Mouse (Mus musculus) midbrain, embryonic 16.5 days (tissue): ENCODE results near the gene Angptl3. TPM values are rescaled to one million over a fixed set of nuclear protein-coding genes. Genes with fewer than 3 reads are reported as not detected.

Experiments used
- ATAC-seq: fragments of 200-750 bp; cut with Nextera tagmentation; 2 replicates; pipeline ENCODE4 v1.8.0; 2017; ENCODE audit warnings: moderate TSS enrichment
- H3K27ac ChIP-seq: fragments of 300-500 bp; sonication (generic); 2 replicates; pipeline ENCODE4 v1.5.1; 2014; ENCODE audit warnings: mild to moderate bottlenecking, low read length, mixed read lengths
- H3K27me3 ChIP-seq: fragments of 300-500 bp; sonication (generic); 2 replicates; pipeline ENCODE4 v1.6.1; 2014; ENCODE audit warnings: low read depth, low read length, mixed read lengths; ENCODE audit not compliant: control insufficient read depth, insufficient read depth
- H3K36me3 ChIP-seq: fragments of 300-500 bp; sonication (generic); 2 replicates; pipeline ENCODE4 v1.6.1; 2014; ENCODE audit warnings: mild to moderate bottlenecking, low read length, moderate library complexity, mixed read lengths; ENCODE audit not compliant: control insufficient read depth, insufficient read depth
- H3K4me1 ChIP-seq: fragments of 300-500 bp; sonication (generic); 2 replicates; pipeline ENCODE4 v1.6.1; 2014; ENCODE audit warnings: mild to moderate bottlenecking, low read length, mixed read lengths; ENCODE audit not compliant: control insufficient read depth, insufficient read depth
- H3K4me2 ChIP-seq: fragments of 300-500 bp; sonication (generic); 2 replicates; pipeline ENCODE4 v1.6.1; 2014; ENCODE audit warnings: mild to moderate bottlenecking, low read length, mixed read lengths
- H3K4me3 ChIP-seq: fragments of 300-500 bp; sonication (generic); 2 replicates; pipeline ENCODE4 v1.5.1; 2014; ENCODE audit warnings: low read depth, mild to moderate bottlenecking, low read length, moderate library complexity, mixed read lengths
- H3K9ac ChIP-seq: fragments of 300-500 bp; sonication (generic); 2 replicates; pipeline ENCODE4 v1.6.1; 2014; ENCODE audit warnings: low read depth, low read length, mixed read lengths
- H3K9me3 ChIP-seq: fragments of 300-500 bp; sonication (generic); replicated peaks from 2 replicates; pipeline ENCODE4 v1.6.1; 2014; ENCODE audit warnings: mild to moderate bottlenecking, low read length, mixed read lengths; ENCODE audit not compliant: control insufficient read depth, poor library complexity, severe bottlenecking
- WGBS: fragments of 180-500 bp; shearing (Covaris S2); extraction: QIAGEN DNeasy Blood & Tissue Kit; methylation state at CpG from one replicate; pipeline ENCODE4 v1.1.7; 2014; 5-methylcytosine and 5-hydroxymethylcytosine counted together
- polyA plus RNA-seq: library from polyadenylated mRNA; unstranded; fragments of >200 nt; fragmentation: Nextera tagmentation; extraction: Ambion mirVana; gene quantifications from 2 replicates; pipeline ENCODE4 v1.2.1, GENCODE M21; 2015

The Angptl3 gene
- polyA plus RNA-seq, 1 experiment from 2014 or later, result 1.2 TPM

DNA sequence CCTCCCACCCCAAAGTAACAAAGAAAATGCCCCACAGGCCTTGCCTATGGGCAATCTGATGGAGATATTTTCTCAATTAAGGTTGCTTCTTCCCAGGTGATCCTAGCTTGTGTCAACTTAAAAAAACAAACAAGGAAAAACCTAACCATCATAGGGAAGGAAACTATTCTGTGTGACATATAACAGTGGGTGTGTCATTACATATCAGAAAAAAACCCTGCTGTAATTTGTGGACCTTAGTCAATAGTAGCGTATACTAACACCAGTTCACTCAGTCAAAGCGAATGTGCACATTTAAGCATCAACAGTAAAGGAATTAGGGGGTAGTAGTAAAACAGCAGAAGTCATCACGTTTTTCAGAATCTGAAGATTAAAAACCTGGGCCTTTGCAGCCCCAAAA, 61.0 kb downstream of the Angptl3 start:
- Histone ChIP-seq H3K27me3 (no peaks in the 10 kb centered on the region), H3K36me3 (0 out of 2 replicates have a peak, but pooled peaks cover 2% of the 10 kb centered on the region), H3K4me2 (no peak overlapping the region), H3K4me1 (0 out of 2 replicates have a peak, but pooled peaks cover 2% of the 10 kb centered on the region), H3K27ac (no peak overlapping the region), H3K9ac (no peak overlapping the region), H3K4me3 (no peak overlapping the region), H3K9me3 (no peaks in the 10 kb centered on the region)
- 91% methylated on average over 3 of the region's 3 CpGs for WGBS
- ATAC-seq, result no peak

Other genes with a start within 250 kb of the Angptl3 start
- 0.20 and 0.26 TPM in 2 replicates for gene Kank4, start 213.4 kb upstream of the Angptl3 start, polyA plus RNA-seq
- gene I0C0044D17Rik, start 207.1 kb upstream of the Angptl3 start, polyA plus RNA-seq, result not detected in 2 replicates
- gene Usp1, start 107.1 kb upstream of the Angptl3 start, polyA plus RNA-seq, result 21.6 and 24.6 TPM in 2 replicates
- 64.4 and 74.4 TPM in 2 replicates for gene Dock7, start 90.0 kb downstream of the Angptl3 start, polyA plus RNA-seq
- gene Atg4c, start 163.0 kb downstream of the Angptl3 start, polyA plus RNA-seq, result 20.6 and 21.3 TPM in 2 replicates